Mouse (Mus musculus) erythroblast, embryonic 14.5 days (primary cell): ENCODE data around the gene B430218F22Rik.

Source experiments
- GATA1 ChIP-seq: IDR thresholded peaks from 2 replicates; pipeline ENCODE4 v1.6.1; 2012; ENCODE audit warnings: low read length, inconsistent platforms, mixed read lengths
- TAL1 ChIP-seq: IDR thresholded peaks from 3 replicates; pipeline ENCODE4 v1.6.1; 2012; ENCODE audit warnings: low read length, inconsistent platforms, mixed read lengths

DNA sequence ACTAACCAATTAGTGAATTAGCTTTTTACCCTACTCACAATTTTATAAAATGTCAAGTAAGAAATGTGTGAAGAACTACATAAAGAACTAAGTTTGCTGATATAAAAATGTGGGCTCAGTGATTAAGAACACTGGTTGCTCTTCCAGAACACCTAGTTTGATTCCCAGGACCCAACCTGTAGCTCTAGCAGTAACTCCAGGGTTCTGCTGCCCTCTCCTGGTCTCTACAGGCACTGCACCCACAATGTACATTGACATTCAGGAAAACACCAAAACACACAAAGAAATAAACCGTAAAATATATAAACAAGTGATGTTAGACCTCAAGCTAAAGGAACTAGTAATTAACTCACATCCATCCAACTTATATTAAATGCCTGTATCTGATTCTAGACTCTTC, 7.3 kb upstream of the B430218F22Rik start:
- TF ChIP-seq TAL1 = no peak
- no peak for TF ChIP-seq GATA1
